Mouse (Mus musculus): ENCODE measurements at regions not wholly inside any gene's neighbourhood (a gene's known extent, or its start where the extent isn't known, plus 50 kb on each side); places are given as distances from the start of the nearest gene placed in this dataset.
A peak's percentile ranks its signal among the peaks of the same experiment; 100 is the strongest.
"Not testable (repeated sequence)": the region's sequence is repeated elsewhere in the genome, so short reads cannot be mapped to it uniquely, and the experiment has no call there.

GRCm38 (mm10) chr1:168708161-168708865, 276.2 kb upstream of the Pbx1 start:
- DNase-seq (ENCODE audit: low spot score in 2 of 2) = no peak

GRCm38 (mm10) chr1:168697386-168697785, 265.3 kb upstream of the Pbx1 start:
- no peak for DNase-seq (ENCODE audit: low spot score in 2 of 2)

GRCm38 (mm10) chr1:168686821-168687220, 254.8 kb upstream of the Pbx1 start:
- no peak for DNase-seq (ENCODE audit: low spot score in 2 of 2)

GRCm38 (mm10) chr1:168685147-168685546, 253.1 kb upstream of the Pbx1 start:
- DNase-seq (ENCODE audit: low spot score in 2 of 2) = no peak

GRCm38 (mm10) chr1:168681685-168682491, 249.8 kb upstream of the Pbx1 start:
- no peak for DNase-seq (ENCODE audit: low spot score in 2 of 2)

GRCm38 (mm10) chr1:168680674-168681073, 248.6 kb upstream of the Pbx1 start:
- no peak for DNase-seq (ENCODE audit: low spot score in 2 of 2)

- peak in 1 of 2 experiments; percentile 23 for DNase-seq (ENCODE audit: low spot score in 2 of 2)
Observed at GRCm38 (mm10) chr1:168676418-168677413, 244.6 kb upstream of the Pbx1 start.

GRCm38 (mm10) chr1:168675741-168676140, 243.7 kb upstream of the Pbx1 start:
- DNase-seq (ENCODE audit: low spot score in 2 of 2) = no peak

- no peak for DNase-seq (ENCODE audit: low spot score in 2 of 2)
Observed at GRCm38 (mm10) chr1:168662755-168663284, 230.8 kb upstream of the Pbx1 start.

GRCm38 (mm10) chr1:168660956-168661355, 228.9 kb upstream of the Pbx1 start:
- DNase-seq (ENCODE audit: low spot score in 2 of 2) = peak in 1 of 2 experiments; percentile 6

- no peak for DNase-seq (ENCODE audit: low spot score in 2 of 2)
Observed at GRCm38 (mm10) chr1:168659578-168659977, 227.5 kb upstream of the Pbx1 start.

GRCm38 (mm10) chr1:168632837-168633236, 200.8 kb upstream of the Pbx1 start:
- DNase-seq (ENCODE audit: low spot score in 2 of 2) = no peak

- DNase-seq (ENCODE audit: low spot score in 2 of 2) = no peak
Observed at GRCm38 (mm10) chr1:168631979-168632378, 199.9 kb upstream of the Pbx1 start.

GRCm38 (mm10) chr1:168601967-168602366, 169.9 kb upstream of the Pbx1 start:
- DNase-seq (ENCODE audit: low spot score in 2 of 2) = not testable (repeated sequence)

GRCm38 (mm10) chr1:168600461-168601160, 168.5 kb upstream of the Pbx1 start:
- DNase-seq (ENCODE audit: low spot score in 2 of 2) = no peak

- DNase-seq (ENCODE audit: low spot score in 2 of 2) = no peak
Observed at GRCm38 (mm10) chr1:168598191-168598667, 166.2 kb upstream of the Pbx1 start.

GRCm38 (mm10) chr1:168597495-168597894, 165.4 kb upstream of the Pbx1 start:
- DNase-seq (ENCODE audit: low spot score in 2 of 2) = no peak

- peak in 1 of 2 experiments; percentile 3 for DNase-seq (ENCODE audit: low spot score in 2 of 2)
Observed at GRCm38 (mm10) chr1:168584137-168584536, 152.1 kb upstream of the Pbx1 start.

- no peak for DNase-seq (ENCODE audit: low spot score in 2 of 2)
Observed at GRCm38 (mm10) chr1:168582434-168582833, 150.4 kb upstream of the Pbx1 start.

GRCm38 (mm10) chr1:168569930-168570515, 138.0 kb upstream of the Pbx1 start:
- no peak for DNase-seq (ENCODE audit: low spot score in 2 of 2)

Measured in left cerebral cortex, adult 18-20 months (tissue).